Mouse (Mus musculus): ENCODE results near the gene Apbb2. TPM values are rescaled to one million over a fixed set of nuclear protein-coding genes. Genes with fewer than 3 reads are reported as not detected.

Gene Apbb2
- polyA plus RNA-seq, 1 experiment from 2014 or later: 25.1 TPM

DNA sequence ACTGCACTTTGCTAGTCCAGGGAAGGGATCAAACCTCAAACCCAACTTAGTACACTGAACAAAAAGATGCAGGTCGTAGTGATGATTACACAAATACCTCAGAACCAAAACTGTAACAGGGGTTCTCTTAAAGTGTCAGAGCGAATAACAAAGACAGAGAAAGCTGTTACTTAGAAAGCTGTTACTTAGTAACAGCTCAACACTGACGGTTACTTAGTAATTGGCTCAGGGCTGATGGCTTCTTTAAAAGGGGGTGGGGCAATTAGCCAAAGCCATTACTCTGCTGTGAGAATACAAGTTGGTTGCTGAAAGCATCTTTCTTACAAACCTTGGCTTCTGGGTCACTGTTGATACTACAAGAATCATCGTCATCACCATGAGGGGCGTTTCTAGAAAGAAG is 227.3 kb downstream of the Apbb2 start:
- Histone ChIP-seq H3K27ac (no peak overlapping the region), H3K36me3 (peaks cover 5% of the 10 kb centered on the region; the same call in 1 of the 2 replicates), H3K9me3 (no peaks in the 10 kb centered on the region), H3K27me3 (ENCODE audit: insufficient read depth, poor library complexity, severe bottlenecking) (no peaks in the 10 kb centered on the region), H3K4me1 (no peaks in the 10 kb centered on the region), H3K4me3 (no peak overlapping the region)
- no peak for DNase-seq (ENCODE audit: low spot score)
- 84% methylated on average over 5 of the region's 5 CpGs for WGBS

DNA sequence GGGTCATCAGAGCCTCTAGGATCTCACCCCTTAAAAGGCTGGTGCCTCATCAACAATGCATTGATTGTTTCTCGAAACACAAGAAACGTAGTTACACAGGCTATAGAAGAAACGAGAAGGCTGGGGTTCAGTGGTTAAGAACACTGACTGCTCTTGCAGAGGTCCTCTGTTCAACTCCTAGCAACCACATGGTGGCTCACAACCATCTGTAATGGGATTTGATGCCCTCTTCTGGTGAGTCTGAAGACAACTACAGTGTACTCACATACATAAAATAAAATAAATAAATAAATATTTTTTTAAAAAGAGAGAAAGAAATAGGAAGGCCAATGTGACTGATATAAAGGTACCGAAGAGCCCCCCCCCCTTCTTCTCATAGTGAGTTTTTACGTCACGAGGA is 228.0 kb downstream of the Apbb2 start:
- no peak for DNase-seq (ENCODE audit: low spot score)
- Histone ChIP-seq H3K4me3 (no peak overlapping the region), H3K36me3 (no peaks in the 10 kb centered on the region; the same call in 1 of the 2 replicates), H3K4me1 (no peaks in the 10 kb centered on the region), H3K27me3 (ENCODE audit: insufficient read depth, poor library complexity, severe bottlenecking) (no peaks in the 10 kb centered on the region), H3K9me3 (no peaks in the 10 kb centered on the region), H3K27ac (no peak overlapping the region)
- WGBS: 88% methylated on average over 6 of the region's 6 CpGs

DNA sequence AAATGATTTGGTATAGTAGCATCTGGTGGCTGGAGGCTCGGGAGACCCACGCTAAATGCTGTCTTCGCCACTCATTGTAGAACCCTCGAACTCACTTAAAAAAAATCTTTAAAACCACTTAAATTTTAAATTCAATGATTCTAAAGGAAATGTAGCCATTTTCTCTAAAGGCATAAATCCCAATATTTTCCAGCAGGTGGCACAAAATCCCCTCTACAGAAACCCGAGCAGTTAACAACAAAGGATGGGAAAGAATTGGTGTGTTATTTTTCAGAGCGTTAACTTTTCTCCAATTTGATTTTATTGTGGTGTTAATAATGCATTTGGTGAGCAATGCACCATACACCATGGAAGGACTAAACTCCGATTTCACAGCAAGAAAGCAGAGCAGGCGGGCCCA is 231.1 kb downstream of the Apbb2 start:
- 75% methylated on average over 8 of the region's 8 CpGs for WGBS
- H3K4me1 ChIP-seq: no peaks in the 10 kb centered on the region
- H3K27me3 ChIP-seq (ENCODE audit: insufficient read depth, poor library complexity, severe bottlenecking): no peaks in the 10 kb centered on the region
- DNase-seq (ENCODE audit: low spot score): no peak
- no peak overlapping the region for H3K27ac ChIP-seq
- no peaks in the 10 kb centered on the region for H3K9me3 ChIP-seq
- H3K4me3 ChIP-seq: no peak overlapping the region
- H3K36me3 ChIP-seq: no peaks in the 10 kb centered on the region; the same call in 1 of the 2 replicates

DNA sequence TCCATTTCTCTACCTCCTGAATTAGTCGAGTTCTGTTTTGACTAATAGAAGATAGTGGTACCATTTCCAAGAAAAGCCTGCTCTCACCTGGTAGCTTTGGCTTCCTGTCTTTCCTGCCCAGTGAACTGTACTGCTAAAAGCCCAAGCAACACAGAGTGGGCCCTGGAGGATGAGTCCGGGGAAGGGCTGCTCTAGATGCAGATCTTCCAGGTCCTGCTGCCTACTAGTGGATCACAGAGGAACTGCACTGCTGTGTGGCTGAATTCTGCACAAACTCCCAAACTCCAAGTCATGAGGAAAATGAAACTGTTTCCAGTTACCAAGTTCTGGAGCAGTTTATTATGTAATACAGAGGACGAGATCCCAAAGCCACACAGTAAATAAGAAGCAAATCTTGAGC is 232.9 kb downstream of the Apbb2 start:
- no peaks in the 10 kb centered on the region for H3K27me3 ChIP-seq (ENCODE audit: insufficient read depth, poor library complexity, severe bottlenecking)
- 45% methylated on average over 3 of the region's 3 CpGs for WGBS
- H3K4me3 ChIP-seq: no peak overlapping the region

DNA sequence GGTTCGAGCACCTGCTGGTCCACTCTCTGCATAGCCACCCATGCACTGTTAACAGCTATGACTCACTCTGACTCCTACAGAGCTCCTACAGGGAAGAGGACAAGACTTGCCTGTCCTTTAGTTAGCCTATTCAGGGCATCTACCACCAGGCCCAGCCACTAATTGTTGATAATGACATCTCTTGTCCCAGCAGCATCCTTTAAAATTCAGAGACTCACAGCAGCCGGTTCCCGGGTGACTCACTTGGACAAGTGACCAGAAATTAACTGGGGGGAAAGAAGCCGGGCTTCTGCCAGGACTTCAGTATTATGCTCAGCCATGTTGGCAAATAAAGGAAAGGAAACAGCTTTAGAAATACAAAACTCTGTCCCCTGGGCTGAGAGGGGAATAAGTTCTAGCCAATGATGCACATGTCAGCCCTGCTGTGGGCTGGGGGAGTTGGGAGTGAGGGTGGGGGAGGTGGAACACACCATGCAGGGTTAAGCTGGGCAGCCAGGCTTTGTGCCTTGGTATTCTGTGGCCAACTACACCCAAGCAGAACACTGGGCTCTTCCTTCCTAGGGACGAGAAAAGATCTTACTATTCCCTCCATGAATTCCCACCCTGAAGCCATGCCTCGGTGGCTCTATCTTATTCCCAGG is 233.7 kb downstream of the Apbb2 start:
- Histone ChIP-seq H3K36me3 (no peaks in the 10 kb centered on the region), H3K9me3 (no peaks in the 10 kb centered on the region), H3K27ac (no peak overlapping the region), H3K4me3 (no peak overlapping the region), H3K27me3 (ENCODE audit: insufficient read depth, poor library complexity, severe bottlenecking) (no peaks in the 10 kb centered on the region), H3K4me1 (no peaks in the 10 kb centered on the region)
- 81% methylated on average over 6 of the region's 6 CpGs for WGBS
- no peak for DNase-seq (ENCODE audit: low spot score)

More for the DNA sequence above, 232.9 kb downstream of the Apbb2 start:
- no peak for DNase-seq (ENCODE audit: low spot score)
- Histone ChIP-seq H3K9me3 (no peaks in the 10 kb centered on the region), H3K36me3 (no peaks in the 10 kb centered on the region), H3K4me1 (no peaks in the 10 kb centered on the region), H3K27ac (no peak overlapping the region)

DNA sequence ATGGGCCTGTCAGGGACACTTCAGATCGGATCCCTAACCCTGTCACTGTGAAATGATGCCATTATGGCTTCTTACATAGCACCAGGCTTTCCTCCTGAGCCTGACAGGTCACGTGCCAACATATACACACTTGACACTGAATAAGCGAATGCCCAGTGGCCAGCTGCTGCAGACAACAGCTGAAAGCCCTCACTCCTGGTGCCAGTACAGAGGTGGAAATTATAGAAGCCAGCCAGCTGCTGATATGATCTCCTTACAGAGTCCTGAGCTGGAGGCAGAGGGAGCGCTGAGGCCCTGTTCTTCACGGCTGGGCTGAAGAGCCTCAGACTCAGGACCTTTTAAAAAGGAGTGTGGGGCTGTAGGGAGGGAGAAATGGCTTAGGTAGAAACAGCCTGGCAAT is 234.5 kb downstream of the Apbb2 start:
- Histone ChIP-seq H3K27ac (no peak overlapping the region), H3K9me3 (no peaks in the 10 kb centered on the region), H3K4me3 (no peak overlapping the region), H3K36me3 (no peaks in the 10 kb centered on the region), H3K27me3 (ENCODE audit: insufficient read depth, poor library complexity, severe bottlenecking) (no peaks in the 10 kb centered on the region), H3K4me1 (no peaks in the 10 kb centered on the region)
- DNase-seq (ENCODE audit: low spot score): no peak
- WGBS: 79% methylated on average over 5 of the region's 5 CpGs

DNA sequence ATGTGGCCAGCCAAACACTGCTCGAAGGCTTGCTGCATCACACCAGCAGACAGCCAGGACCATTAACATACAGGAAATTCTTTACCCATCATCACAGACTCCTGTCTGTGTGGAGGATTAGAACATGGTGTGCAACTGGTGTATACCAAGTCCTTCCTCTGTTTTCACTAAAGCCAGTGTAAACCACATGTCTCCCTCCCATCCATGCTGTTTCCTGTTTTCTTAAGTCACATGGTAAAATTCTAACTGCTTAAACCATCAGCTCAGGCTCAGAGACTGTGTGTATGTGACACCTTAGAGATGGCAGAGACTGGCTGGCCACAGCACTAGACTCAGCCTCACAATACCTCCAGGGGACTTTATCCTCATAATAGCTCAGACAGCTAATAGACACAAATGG is 236.5 kb downstream of the Apbb2 start:
- WGBS: 69% methylated on average over 1 of the region's 1 CpGs
- DNase-seq (ENCODE audit: low spot score): no peak
- Histone ChIP-seq H3K4me3 (no peak overlapping the region), H3K27me3 (ENCODE audit: insufficient read depth, poor library complexity, severe bottlenecking) (no peaks in the 10 kb centered on the region), H3K9me3 (no peaks in the 10 kb centered on the region), H3K4me1 (no peaks in the 10 kb centered on the region), H3K36me3 (no peaks in the 10 kb centered on the region), H3K27ac (no peak overlapping the region)

DNA sequence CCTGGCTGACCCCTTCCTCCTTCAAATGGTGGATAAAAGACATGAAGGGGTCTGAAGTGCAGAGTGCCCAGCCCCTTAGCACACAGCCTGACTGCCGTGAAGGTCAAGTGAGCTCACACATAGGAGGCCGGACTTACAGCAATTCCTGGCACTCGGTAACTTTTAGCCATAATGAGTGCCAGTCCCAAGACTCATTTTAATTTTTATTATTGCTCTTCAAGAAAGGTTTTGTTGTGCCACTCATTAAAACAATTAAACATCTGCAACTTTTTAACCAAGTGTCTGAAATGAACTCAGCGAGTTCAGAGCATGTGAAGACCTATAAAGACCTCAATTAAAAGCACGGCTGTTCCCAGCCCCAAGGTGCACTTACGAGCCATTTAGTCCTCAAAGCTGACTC is 239.6 kb downstream of the Apbb2 start:
- H3K9me3 ChIP-seq: no peaks in the 10 kb centered on the region
- H3K36me3 ChIP-seq: 0 out of 2 replicates have a peak, but pooled peaks cover 2% of the 10 kb centered on the region
- H3K4me3 ChIP-seq: no peak overlapping the region
- DNase-seq (ENCODE audit: low spot score): no peak
- H3K4me1 ChIP-seq: no peaks in the 10 kb centered on the region
- WGBS: 83% methylated on average over 6 of the region's 6 CpGs
- no peaks in the 10 kb centered on the region for H3K27me3 ChIP-seq (ENCODE audit: insufficient read depth, poor library complexity, severe bottlenecking)
- no peak overlapping the region for H3K27ac ChIP-seq

DNA sequence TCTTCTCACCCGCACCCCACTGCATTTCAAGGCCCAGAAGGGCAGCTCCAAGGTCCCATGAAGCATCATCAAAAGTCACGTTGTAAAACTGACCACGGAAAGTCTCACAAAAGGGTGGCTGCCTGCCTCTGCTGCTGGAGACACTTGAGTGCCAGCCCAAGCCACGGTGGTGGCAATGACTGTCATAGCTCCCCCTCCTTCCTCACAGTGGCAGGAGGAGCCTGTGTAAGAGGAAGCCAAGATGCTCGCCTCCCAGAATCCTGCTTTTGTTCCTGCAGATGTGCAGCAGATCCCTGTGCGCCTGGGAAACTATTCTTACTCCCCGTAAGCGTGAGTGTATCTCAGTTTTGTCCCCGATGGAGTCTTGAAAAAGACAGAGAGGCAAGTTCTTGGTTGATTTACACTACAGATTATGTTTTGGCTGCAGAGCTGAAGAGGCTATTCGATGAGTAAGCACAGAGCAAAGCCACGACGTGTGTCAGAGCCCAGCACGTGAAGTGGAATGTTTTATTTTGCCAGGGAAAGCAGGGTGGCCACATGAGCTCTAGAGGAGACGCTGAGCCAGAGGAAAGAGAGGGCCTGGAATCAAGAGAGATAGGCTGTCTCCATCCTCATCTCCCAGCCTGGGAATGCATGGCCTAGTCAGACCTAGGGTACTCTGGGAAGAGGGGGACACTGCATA is 241.9 kb downstream of the Apbb2 start:
- Histone ChIP-seq H3K36me3 (0 out of 2 replicates have a peak, but pooled peaks cover 2% of the 10 kb centered on the region), H3K9me3 (no peaks in the 10 kb centered on the region), H3K27ac (no peak overlapping the region), H3K4me1 (0 out of 2 replicates have a peak, but pooled peaks cover 3% of the 10 kb centered on the region), H3K4me3 (no peak overlapping the region), H3K27me3 (ENCODE audit: insufficient read depth, poor library complexity, severe bottlenecking) (no peaks in the 10 kb centered on the region)
- 74% methylated on average over 14 of the region's 14 CpGs for WGBS
- DNase-seq (ENCODE audit: low spot score): no peak

DNA sequence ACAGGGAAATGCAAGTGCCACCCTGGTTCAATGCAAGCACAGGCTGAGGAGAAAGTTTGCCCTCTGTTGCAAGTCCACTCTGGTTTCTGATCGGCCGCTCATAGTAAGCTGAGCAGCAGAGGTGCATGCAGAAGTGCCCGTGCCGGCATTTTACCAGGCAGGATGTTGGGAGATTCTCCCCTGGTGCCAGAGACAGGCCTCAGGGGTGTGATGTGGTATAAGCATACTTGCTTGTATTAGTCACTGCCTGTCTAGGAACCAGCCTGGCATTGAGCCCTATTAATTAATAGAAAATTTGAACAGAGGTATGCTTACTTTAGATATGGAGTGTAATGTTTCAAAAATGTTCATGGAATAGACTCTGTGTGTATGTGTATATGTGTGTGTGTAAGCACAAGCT is 244.2 kb downstream of the Apbb2 start:
- Histone ChIP-seq H3K36me3 (0 out of 2 replicates have a peak, but pooled peaks cover 2% of the 10 kb centered on the region), H3K4me1 (0 out of 2 replicates have a peak, but pooled peaks cover 3% of the 10 kb centered on the region), H3K9me3 (no peaks in the 10 kb centered on the region), H3K27me3 (ENCODE audit: insufficient read depth, poor library complexity, severe bottlenecking) (no peaks in the 10 kb centered on the region), H3K4me3 (no peak overlapping the region), H3K27ac (no peak overlapping the region)
- DNase-seq (ENCODE audit: low spot score): no peak
- WGBS: 92% methylated on average over 4 of the region's 4 CpGs

DNA sequence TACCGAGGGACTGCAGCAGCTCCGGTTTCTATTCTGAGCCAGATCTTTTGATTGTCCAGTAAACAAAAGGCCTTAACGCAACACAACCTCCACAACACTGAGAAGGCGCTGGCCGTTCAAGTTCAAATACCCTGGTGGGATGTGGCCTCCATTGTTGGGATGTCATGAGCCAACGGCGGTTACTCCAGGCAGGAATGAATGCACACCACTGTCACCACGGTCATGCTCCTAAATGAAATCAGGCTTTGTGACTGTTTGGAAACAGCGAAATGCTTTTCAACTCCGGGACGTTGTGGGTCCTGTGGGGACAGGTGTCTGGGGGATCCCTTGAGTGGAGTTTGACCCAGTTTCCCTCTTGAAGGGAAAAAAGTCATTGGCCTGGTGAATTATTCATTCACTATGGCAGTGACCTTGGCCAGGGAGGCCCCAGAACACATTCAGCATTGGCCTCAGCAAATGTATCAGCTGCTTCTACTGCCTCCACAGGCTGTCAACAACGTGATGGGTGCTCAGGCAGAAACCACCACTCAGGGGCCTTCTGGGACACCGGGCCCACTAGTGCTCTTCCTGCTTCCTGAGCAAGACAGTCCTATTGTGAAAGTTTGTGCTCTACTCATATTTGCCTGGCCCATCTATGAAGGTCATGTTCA is 244.9 kb downstream of the Apbb2 start:
- Histone ChIP-seq H3K4me1 (0 out of 2 replicates have a peak, but pooled peaks cover 3% of the 10 kb centered on the region), H3K9me3 (no peaks in the 10 kb centered on the region), H3K27me3 (ENCODE audit: insufficient read depth, poor library complexity, severe bottlenecking) (no peaks in the 10 kb centered on the region), H3K4me3 (no peak overlapping the region), H3K36me3 (0 out of 2 replicates have a peak, but pooled peaks cover 2% of the 10 kb centered on the region), H3K27ac (no peak overlapping the region)
- DNase-seq (ENCODE audit: low spot score): no peak
- 84% methylated on average over 13 of the region's 13 CpGs for WGBS

DNA sequence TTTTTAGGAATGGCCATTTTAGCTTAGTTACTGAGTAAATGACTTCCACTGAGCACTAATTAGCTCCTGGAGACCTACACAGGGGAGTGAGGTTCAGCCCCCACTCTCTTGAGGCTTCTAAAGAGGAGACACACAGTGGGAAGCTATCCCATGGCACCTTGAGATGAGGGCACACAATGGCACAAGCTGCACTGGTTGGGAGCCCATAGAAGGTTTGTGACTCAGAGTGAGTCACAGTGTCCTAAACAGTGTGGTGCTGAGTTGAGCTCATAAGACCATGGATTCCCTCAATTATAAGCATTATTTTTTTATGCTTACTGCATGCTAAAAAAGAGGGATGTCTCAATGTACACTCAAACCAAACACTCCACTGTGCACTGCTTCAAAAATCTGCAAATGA is 247.5 kb downstream of the Apbb2 start:
- Histone ChIP-seq H3K9me3 (no peaks in the 10 kb centered on the region), H3K27ac (no peak overlapping the region), H3K36me3 (0 out of 2 replicates have a peak, but pooled peaks cover 2% of the 10 kb centered on the region), H3K27me3 (ENCODE audit: insufficient read depth, poor library complexity, severe bottlenecking) (no peaks in the 10 kb centered on the region), H3K4me1 (0 out of 2 replicates have a peak, but pooled peaks cover 3% of the 10 kb centered on the region), H3K4me3 (no peak overlapping the region)
- no peak for DNase-seq (ENCODE audit: low spot score)

DNA sequence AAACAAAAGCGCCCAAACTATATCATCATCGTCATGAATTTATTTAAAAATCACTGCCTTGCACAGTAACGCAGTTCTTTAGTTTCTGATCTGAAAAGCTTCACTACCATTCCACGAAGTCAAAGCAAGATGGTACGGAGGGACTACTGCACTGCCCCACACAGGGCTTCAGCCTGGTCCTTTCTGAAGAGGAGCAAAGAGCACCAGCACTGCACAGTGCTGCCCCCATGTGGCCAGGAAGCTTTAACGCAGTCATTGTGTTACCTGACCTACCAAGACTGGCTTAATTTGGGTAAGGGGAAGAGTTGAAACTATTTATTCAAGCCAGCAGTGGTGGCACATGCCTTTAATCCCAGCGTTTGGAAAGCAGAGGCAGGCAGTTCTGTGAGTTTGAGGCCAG is 249.6 kb downstream of the Apbb2 start:
- 38% methylated on average over 7 of the region's 7 CpGs for WGBS
- Histone ChIP-seq H3K27ac (no peak overlapping the region), H3K9me3 (no peaks in the 10 kb centered on the region), H3K4me3 (no peak overlapping the region), H3K36me3 (no peaks in the 10 kb centered on the region), H3K27me3 (ENCODE audit: insufficient read depth, poor library complexity, severe bottlenecking) (no peaks in the 10 kb centered on the region), H3K4me1 (peaks cover 10% of the 10 kb centered on the region; the same call in 1 of the 2 replicates)
- DNase-seq (ENCODE audit: low spot score): no peak

Data from heart, embryonic 10.5 days (tissue).